Mouse (Mus musculus) kidney, postnatal 10 days (tissue): ENCODE results near the gene Zfp462.

Experiments used
- DNase-seq: peaks from one replicate; pipeline ENCODE4 v3.0.0; 2021; ENCODE audit warnings: mixed read lengths

Gene Zfp462

DNA sequence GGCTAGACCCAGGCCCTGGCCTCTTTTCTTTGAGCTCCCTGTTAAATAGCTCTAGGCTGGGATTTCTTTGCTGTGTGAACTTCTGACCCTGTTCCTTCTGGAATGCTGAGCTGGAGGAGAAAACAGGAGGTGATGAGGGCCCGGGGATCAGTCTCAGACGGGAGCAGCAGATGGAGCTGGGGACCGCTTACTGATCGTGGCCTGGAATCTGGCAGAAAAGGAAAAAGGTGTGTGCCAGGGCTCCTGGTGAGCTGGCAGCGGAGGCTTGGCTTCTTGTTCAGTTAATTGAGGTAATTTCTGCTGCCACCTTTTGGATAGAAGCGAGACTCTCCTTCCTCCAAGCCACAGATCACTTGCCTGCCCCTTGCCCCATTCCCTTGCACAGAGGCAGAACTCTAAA is 177.1 kb downstream of the Zfp462 start:
- DNase-seq: no peak

DNA sequence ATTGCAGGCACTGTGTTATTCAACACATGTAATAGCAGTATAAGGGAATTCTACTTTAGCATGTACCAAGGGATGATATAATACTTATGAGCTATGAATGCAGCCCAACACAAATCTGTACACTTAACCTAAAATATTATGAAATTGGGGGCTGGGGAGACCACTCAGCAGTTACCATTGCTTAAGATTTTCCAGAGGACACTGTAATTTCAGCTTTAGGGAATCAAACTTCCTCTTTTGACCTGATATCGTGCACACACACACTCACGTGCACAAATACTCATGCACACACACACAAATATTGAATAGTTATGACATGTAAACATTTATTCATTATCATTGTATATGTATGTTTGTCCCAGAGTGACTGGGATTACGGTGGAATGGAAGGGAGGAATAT is 179.3 kb downstream of the Zfp462 start:
- no peak for DNase-seq

DNA sequence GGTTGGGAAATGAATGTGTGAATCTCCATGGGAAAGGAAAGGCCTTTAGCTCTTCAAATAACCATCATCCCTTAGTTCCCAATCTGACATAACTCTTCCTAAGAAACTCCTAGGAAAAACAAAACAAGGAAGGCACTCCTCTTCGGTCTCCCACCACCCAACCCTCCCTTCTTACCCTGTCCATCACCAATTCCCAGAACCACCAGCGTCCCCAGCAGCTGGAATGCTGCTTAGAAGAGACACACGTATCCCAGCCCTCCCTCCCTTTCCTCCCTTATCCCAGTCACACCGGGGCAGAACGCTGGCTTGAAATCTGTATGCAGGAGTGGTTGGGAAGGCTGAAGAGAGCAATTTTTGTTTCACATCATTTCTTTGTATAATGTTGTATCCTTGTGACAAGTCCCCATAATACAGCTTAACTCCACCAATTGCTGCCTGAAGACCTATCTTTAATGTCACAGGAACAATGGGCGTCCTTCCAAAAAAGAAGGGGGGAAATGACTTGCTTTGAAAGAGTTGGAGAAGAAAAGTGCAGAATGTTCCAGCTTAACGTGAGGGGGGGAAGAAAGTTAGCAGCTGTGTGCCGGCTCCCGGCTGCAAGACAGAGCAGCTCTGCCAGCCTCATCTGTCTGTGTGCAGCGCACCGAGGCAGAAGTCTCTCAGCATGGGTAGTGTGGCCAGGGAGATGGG is 180.3 kb downstream of the Zfp462 start:
- DNase-seq: no peak

DNA sequence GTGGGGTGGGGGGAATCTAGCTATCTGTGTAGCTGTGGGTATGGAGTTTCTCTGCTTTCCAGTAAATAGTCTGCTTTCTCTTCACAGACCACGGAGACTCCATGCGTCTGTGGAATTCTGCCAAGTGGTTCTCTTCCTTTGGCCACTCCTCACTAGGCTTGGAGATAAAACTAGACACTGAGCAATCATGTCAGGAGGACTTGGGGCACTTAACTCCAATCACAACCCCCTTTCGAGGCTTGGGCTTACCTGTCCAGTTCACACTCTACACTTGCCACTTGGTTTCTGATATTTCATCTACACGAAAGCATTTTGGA is 180.8 kb downstream of the Zfp462 start:
- peak; percentile 23 for DNase-seq

DNA sequence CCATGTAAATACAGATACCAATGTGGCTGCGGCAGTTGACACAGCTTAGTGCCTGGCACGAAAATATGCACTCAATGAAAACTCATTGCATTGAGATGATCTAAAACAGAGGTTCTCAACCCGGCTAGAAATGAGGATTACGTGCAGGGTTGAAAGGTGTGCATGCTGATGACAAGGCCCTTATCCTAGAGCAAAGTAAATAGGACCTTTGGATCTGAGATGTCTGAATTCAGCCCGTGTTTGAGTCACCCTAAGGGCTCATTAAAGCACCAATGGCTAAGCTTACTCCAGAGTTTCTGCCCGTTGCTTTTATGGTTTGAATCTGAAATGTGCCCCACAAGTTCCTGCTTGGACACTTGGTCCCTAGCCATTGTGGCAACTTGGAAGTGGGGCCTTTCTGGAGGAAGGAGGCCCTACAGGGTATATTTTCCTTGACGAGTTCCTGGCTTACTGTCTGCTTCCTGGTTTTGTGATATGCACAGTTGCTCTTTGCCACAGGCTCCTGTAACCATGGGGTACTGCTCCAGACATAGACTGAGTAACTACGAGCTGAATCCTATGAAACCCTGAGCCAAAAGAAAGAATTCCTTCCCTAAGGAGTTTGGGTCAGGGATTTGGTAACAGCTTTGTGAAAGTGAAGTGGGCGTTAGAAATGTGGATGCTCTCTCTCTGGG is 182.5 kb downstream of the Zfp462 start:
- no peak for DNase-seq

DNA sequence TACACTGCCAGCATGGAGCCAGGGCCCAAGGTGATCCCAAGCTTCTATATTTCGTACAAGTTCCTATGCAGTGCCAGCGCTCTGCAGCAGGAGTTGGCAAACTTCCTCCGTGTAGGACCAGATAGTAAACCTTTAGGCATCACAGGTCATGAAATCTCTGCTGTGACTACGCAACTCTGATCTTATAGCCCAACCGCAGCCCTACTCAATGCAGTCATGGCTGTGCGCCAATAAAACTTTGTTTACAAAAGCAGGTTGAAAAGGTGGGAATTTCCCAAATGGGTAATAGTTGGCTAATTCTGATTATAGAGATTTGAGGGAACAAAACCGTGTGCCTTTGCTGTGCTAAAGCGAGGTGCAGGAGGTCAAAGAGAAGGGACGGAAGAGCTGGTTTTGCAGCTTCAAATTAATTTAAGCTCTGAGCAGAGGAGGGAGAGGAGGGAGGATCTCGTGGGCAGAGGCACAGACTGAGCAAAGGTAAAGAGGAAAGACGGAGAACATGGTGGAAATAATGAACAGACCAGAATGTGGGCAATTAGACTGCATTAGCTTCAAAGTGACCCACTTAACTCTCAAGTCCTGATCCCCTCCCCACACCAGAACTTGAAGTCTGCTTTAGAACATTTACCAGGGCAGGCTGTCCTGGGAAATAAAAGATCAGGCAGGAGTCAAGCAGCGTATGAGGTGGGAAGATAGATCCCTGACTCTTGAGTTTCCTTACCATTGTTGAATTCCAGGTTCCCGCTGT is 183.4 kb downstream of the Zfp462 start:
- no peak for DNase-seq
